22 mouse cellular contexts compared by ENCODE assay signal in the genomic region with DNA sequence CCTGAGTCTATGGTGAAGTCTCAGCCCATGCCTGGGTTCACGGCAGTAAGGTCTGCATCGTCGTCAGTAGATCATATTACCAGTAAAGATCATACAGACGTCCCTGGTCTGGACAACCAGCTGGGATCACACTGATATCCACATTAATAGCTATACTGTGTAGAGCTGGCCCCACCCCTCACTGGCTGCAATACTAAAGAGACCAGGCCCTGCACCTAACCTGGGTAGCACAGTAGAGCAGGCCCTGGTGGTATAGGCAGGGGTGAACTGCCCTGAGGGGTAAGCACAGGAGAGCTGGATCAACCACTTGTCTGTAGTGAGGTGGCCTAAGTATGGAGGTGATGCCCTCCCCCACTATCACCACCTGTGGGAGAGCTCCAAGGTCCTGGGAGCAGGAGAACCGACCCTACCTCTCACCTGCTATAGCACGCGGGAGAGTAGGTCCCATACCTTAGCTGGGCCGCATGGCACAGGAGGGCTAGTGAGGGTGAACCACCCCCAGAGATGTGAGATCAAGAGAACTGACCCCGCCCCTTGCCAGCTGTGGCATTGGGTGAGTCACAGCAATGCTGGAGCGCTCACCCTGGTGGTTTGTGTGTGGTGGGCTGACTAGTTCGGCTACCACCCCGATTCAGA. TPM values are rescaled to one million over a fixed set of nuclear protein-coding genes. Genes with fewer than 3 reads are reported as not detected.
A peak's percentile ranks its signal among the peaks of the same experiment; 100 is the strongest.
DNase-seq lines count a peak whose midpoint lies in the region; ATAC-seq lines count a peak whose summit lies in the region.
"Had no signal": no experiment of that assay in that cellular context is flagged by ENCODE, and none has a peak within 500 bp of the region (broad histone marks: within the 10 kb centered on the region; RNA-seq: fewer than 3 reads in every experiment).

No protein-coding gene starts in this region.

- WGBS in forebrain, embryonic 13.5 days: 90% methylated on average over 12 of the region's 12 CpGs
- 91% methylated on average over 12 of the region's 12 CpGs for WGBS in forebrain, embryonic 10.5 days
- WGBS in liver, embryonic 12.5 days (ENCODE audit: insufficient replicate concordance): 75% methylated on average over 12 of the region's 12 CpGs
- 85% methylated on average over 12 of the region's 12 CpGs for WGBS in liver, embryonic 11.5 days
- WGBS in neural tube, embryonic 12.5 days: 86% methylated on average over 12 of the region's 12 CpGs
- 89% methylated on average over 12 of the region's 12 CpGs for WGBS in neural tube, embryonic 15.5 days

- no peak overlapping the region for H3K9ac ChIP-seq in forebrain, embryonic 13.5 days
- H3K9ac ChIP-seq in liver, embryonic 12.5 days: no peak overlapping the region
- H3K9ac ChIP-seq in liver, embryonic 11.5 days (ENCODE audit: low read depth, low read length): no peak overlapping the region
- H3K9ac ChIP-seq in neural tube, embryonic 12.5 days: no peak overlapping the region
- no peak overlapping the region for H3K9ac ChIP-seq in neural tube, embryonic 15.5 days (replicated peaks)
- H3K9ac ChIP-seq: hindbrain, embryonic 15.5 days; liver, embryonic 13.5 days; lung, embryonic 14.5 days had no signal

- no peak overlapping the region for H3K27ac ChIP-seq in forebrain, embryonic 13.5 days
- no peak overlapping the region for H3K27ac ChIP-seq in forebrain, embryonic 10.5 days
- H3K27ac ChIP-seq in liver, embryonic 12.5 days: no peak overlapping the region
- no peak overlapping the region for H3K27ac ChIP-seq in liver, embryonic 11.5 days (ENCODE audit: low read depth, low read length)
- H3K27ac ChIP-seq in neural tube, embryonic 12.5 days: no peak overlapping the region
- no peak overlapping the region for H3K27ac ChIP-seq in neural tube, embryonic 15.5 days (replicated peaks)
- H3K27ac ChIP-seq: hindbrain, embryonic 15.5 days; liver, embryonic 13.5 days; macrophage had no signal

- DNase-seq in forebrain, embryonic 10.5 days (ENCODE audit: extremely low spot score, low spot score): no peak
- no peak for DNase-seq in liver, embryonic 11.5 days (ENCODE audit: low spot score)
- DNase-seq in cerebellum, postnatal 10 days: no peak
- DNase-seq: adrenal gland, postnatal 10 days; cerebellum, adult 9-10 months; gastrocnemius, postnatal 25 days; liver, embryonic 13.5 days; lung, embryonic 14.5 days; right cerebral cortex, postnatal 14 days; spleen, adult 18-20 months had no signal

- H3K4me2 ChIP-seq in forebrain, embryonic 13.5 days: no peak overlapping the region
- no peak overlapping the region for H3K4me2 ChIP-seq in liver, embryonic 12.5 days
- H3K4me2 ChIP-seq in liver, embryonic 11.5 days: no peak overlapping the region
- no peak overlapping the region for H3K4me2 ChIP-seq in neural tube, embryonic 12.5 days (replicated peaks)
- no peak overlapping the region for H3K4me2 ChIP-seq in neural tube, embryonic 15.5 days
- H3K4me2 ChIP-seq: hindbrain, embryonic 15.5 days; liver, embryonic 13.5 days; lung, embryonic 14.5 days had no signal

- H3K9me3 ChIP-seq in forebrain, embryonic 13.5 days (replicated peaks): no peaks in the 10 kb centered on the region
- H3K9me3 ChIP-seq in forebrain, embryonic 10.5 days: no peaks in the 10 kb centered on the region
- H3K9me3 ChIP-seq in liver, embryonic 12.5 days (replicated peaks): peaks cover 3% of the 10 kb centered on the region; the same call in 1 of the 2 replicates
- H3K9me3 ChIP-seq in liver, embryonic 11.5 days (ENCODE audit: control insufficient read depth, low read length): no peaks in the 10 kb centered on the region
- H3K9me3 ChIP-seq in neural tube, embryonic 12.5 days: no peaks in the 10 kb centered on the region
- H3K9me3 ChIP-seq in neural tube, embryonic 15.5 days (replicated peaks): no peaks in the 10 kb centered on the region
- H3K9me3 ChIP-seq: hindbrain, embryonic 15.5 days had no signal

- no peak overlapping the region for H3K4me3 ChIP-seq in forebrain, embryonic 13.5 days
- H3K4me3 ChIP-seq in forebrain, embryonic 10.5 days: no peak overlapping the region
- H3K4me3 ChIP-seq in liver, embryonic 12.5 days: no peak overlapping the region
- no peak overlapping the region for H3K4me3 ChIP-seq in liver, embryonic 11.5 days (ENCODE audit: low read depth, low read length)
- no peak overlapping the region for H3K4me3 ChIP-seq in neural tube, embryonic 12.5 days
- H3K4me3 ChIP-seq in neural tube, embryonic 15.5 days (replicated peaks): no peak overlapping the region
- H3K4me3 ChIP-seq: hindbrain, embryonic 15.5 days; liver, embryonic 13.5 days had no signal

- no peaks in the 10 kb centered on the region for H3K27me3 ChIP-seq in forebrain, embryonic 13.5 days
- no peaks in the 10 kb centered on the region for H3K27me3 ChIP-seq in forebrain, embryonic 10.5 days (ENCODE audit: poor library complexity, severe bottlenecking)
- H3K27me3 ChIP-seq in liver, embryonic 12.5 days (replicated peaks): no peaks in the 10 kb centered on the region
- H3K27me3 ChIP-seq in liver, embryonic 11.5 days (replicated peaks; ENCODE audit: control insufficient read depth, insufficient read depth, low read length): no peaks in the 10 kb centered on the region
- H3K27me3 ChIP-seq in neural tube, embryonic 12.5 days (replicated peaks): no peaks in the 10 kb centered on the region
- no peaks in the 10 kb centered on the region for H3K27me3 ChIP-seq in neural tube, embryonic 15.5 days (replicated peaks)
- H3K27me3 ChIP-seq: hindbrain, embryonic 15.5 days; liver, embryonic 13.5 days had no signal

- H3K4me1 ChIP-seq in forebrain, embryonic 13.5 days: no peaks in the 10 kb centered on the region
- no peaks in the 10 kb centered on the region for H3K4me1 ChIP-seq in forebrain, embryonic 10.5 days
- H3K4me1 ChIP-seq in liver, embryonic 12.5 days: no peaks in the 10 kb centered on the region
- H3K4me1 ChIP-seq in liver, embryonic 11.5 days (replicated peaks; ENCODE audit: control insufficient read depth, insufficient read depth, low read length): no peaks in the 10 kb centered on the region
- no peaks in the 10 kb centered on the region for H3K4me1 ChIP-seq in neural tube, embryonic 12.5 days
- H3K4me1 ChIP-seq in neural tube, embryonic 15.5 days: no peaks in the 10 kb centered on the region
- H3K4me1 ChIP-seq: hindbrain, embryonic 15.5 days; liver, embryonic 13.5 days had no signal

- peak; percentile 21; the same call in 1 of the 2 replicates for ATAC-seq in forebrain, embryonic 13.5 days
- 0 out of 2 replicates have a peak, but pooled peaks have one; percentile 13 for ATAC-seq in liver, embryonic 12.5 days
- ATAC-seq in liver, embryonic 11.5 days (replicated peaks; ENCODE audit: low FRiP score): no peak
- peak; percentile 58; the same call in 1 of the 2 replicates for ATAC-seq in neural tube, embryonic 12.5 days (ENCODE audit: low FRiP score, low read depth)
- no peak for ATAC-seq in neural tube, embryonic 15.5 days (ENCODE audit: low FRiP score)
- ATAC-seq: activated CD4-positive, CD25-positive, alpha-beta regulatory T cell, adult 4 months; forebrain, embryonic 14.5 days; intestine, postnatal 0 days had no signal

- no peaks in the 10 kb centered on the region for H3K36me3 ChIP-seq in forebrain, embryonic 13.5 days (ENCODE audit: poor library complexity, severe bottlenecking)
- no peaks in the 10 kb centered on the region for H3K36me3 ChIP-seq in forebrain, embryonic 10.5 days (replicated peaks)
- no peaks in the 10 kb centered on the region for H3K36me3 ChIP-seq in liver, embryonic 12.5 days
- no peaks in the 10 kb centered on the region for H3K36me3 ChIP-seq in liver, embryonic 11.5 days (ENCODE audit: control insufficient read depth, insufficient read depth, low read length)
- H3K36me3 ChIP-seq in neural tube, embryonic 12.5 days: no peaks in the 10 kb centered on the region
- no peaks in the 10 kb centered on the region for H3K36me3 ChIP-seq in neural tube, embryonic 15.5 days
- H3K36me3 ChIP-seq: G1E; hindbrain, embryonic 15.5 days; liver, embryonic 13.5 days had no signal

RNA-seq across cellular contexts. Expression of gene Krtap8-1, which starts 10.0 kb away (rescaled TPM):
- polyA plus RNA-seq in forebrain, embryonic 13.5 days (2015; fragmentation: Nextera tagmentation; extraction: Ambion mirVana): not detected in 2 replicates
- polyA plus RNA-seq in forebrain, embryonic 10.5 days (2016; fragmentation: Nextera tagmentation; extraction: Ambion mirVana): not detected in 2 replicates
- polyA plus RNA-seq in liver, embryonic 12.5 days (2016; fragmentation: Nextera tagmentation; extraction: Ambion mirVana): not detected in 2 replicates
- not detected in 2 replicates for polyA plus RNA-seq in liver, embryonic 11.5 days (2014; fragmentation: Nextera tagmentation; extraction: Ambion mirVana)
- polyA plus RNA-seq in neural tube, embryonic 12.5 days (2016; fragmentation: Nextera tagmentation; extraction: Ambion mirVana): not detected in 2 replicates
- polyA plus RNA-seq in neural tube, embryonic 15.5 days (2015; fragmentation: Nextera tagmentation; extraction: Ambion mirVana): not detected in 2 replicates
- polyA plus RNA-seq: activated CD4-positive, CD25-positive, alpha-beta regulatory T cell, adult 4 months; forebrain, embryonic 14.5 days; heart, postnatal 0 days; hindbrain, embryonic 15.5 days; intestine, postnatal 0 days; kidney, embryonic 16.5 days; liver, embryonic 13.5 days; lung, embryonic 14.5 days; macrophage had no signal

RNA-seq across cellular contexts. Expression of gene Krtap7-1, which starts 30.3 kb away (rescaled TPM):
- not detected in 2 replicates for polyA plus RNA-seq in forebrain, embryonic 13.5 days (2015; fragmentation: Nextera tagmentation; extraction: Ambion mirVana)
- polyA plus RNA-seq in forebrain, embryonic 10.5 days (2016; fragmentation: Nextera tagmentation; extraction: Ambion mirVana): not detected in 2 replicates
- not detected in 2 replicates for polyA plus RNA-seq in liver, embryonic 12.5 days (2016; fragmentation: Nextera tagmentation; extraction: Ambion mirVana)
- not detected in 2 replicates for polyA plus RNA-seq in liver, embryonic 11.5 days (2014; fragmentation: Nextera tagmentation; extraction: Ambion mirVana)
- not detected in 2 replicates for polyA plus RNA-seq in neural tube, embryonic 12.5 days (2016; fragmentation: Nextera tagmentation; extraction: Ambion mirVana)
- polyA plus RNA-seq in neural tube, embryonic 15.5 days (2015; fragmentation: Nextera tagmentation; extraction: Ambion mirVana): not detected in 2 replicates
- polyA plus RNA-seq: activated CD4-positive, CD25-positive, alpha-beta regulatory T cell, adult 4 months; forebrain, embryonic 14.5 days; G1E; heart, postnatal 0 days; hindbrain, embryonic 15.5 days; intestine, postnatal 0 days; kidney, embryonic 16.5 days; liver, embryonic 13.5 days; lung, embryonic 14.5 days; macrophage had no signal

RNA-seq across cellular contexts. Expression of gene Krtap6-2, which starts 57.9 kb away (rescaled TPM):
- not detected in 2 replicates for polyA plus RNA-seq in forebrain, embryonic 13.5 days (2015; fragmentation: Nextera tagmentation; extraction: Ambion mirVana)
- polyA plus RNA-seq in forebrain, embryonic 10.5 days (2016; fragmentation: Nextera tagmentation; extraction: Ambion mirVana): not detected in 2 replicates
- not detected in 2 replicates for polyA plus RNA-seq in liver, embryonic 12.5 days (2016; fragmentation: Nextera tagmentation; extraction: Ambion mirVana)
- not detected in 2 replicates for polyA plus RNA-seq in liver, embryonic 11.5 days (2014; fragmentation: Nextera tagmentation; extraction: Ambion mirVana)
- not detected in 2 replicates for polyA plus RNA-seq in neural tube, embryonic 12.5 days (2016; fragmentation: Nextera tagmentation; extraction: Ambion mirVana)
- polyA plus RNA-seq in neural tube, embryonic 15.5 days (2015; fragmentation: Nextera tagmentation; extraction: Ambion mirVana): not detected in 2 replicates
- polyA plus RNA-seq: activated CD4-positive, CD25-positive, alpha-beta regulatory T cell, adult 4 months; forebrain, embryonic 14.5 days; G1E; heart, postnatal 0 days; hindbrain, embryonic 15.5 days; intestine, postnatal 0 days; kidney, embryonic 16.5 days; liver, embryonic 13.5 days; lung, embryonic 14.5 days; macrophage had no signal

Comparison
In these comparisons a context has a peak if more than half of its experiments do, and no peak if none do; other contexts are left out.
1. ATAC-seq: peak in forebrain, embryonic 13.5 days (single experiment), liver, embryonic 12.5 days (single experiment) and neural tube, embryonic 12.5 days (single experiment); none in liver, embryonic 11.5 days (single experiment) and neural tube, embryonic 15.5 days (single experiment).